Mouse (Mus musculus) olfactory bulb, adult 2 months (tissue): ENCODE results near the gene Tbata. TPM values are rescaled to one million over a fixed set of nuclear protein-coding genes. Genes with fewer than 3 reads are reported as not detected.

ENCODE experiments used
- H3K27ac ChIP-seq: fragments of 200-500 bp; 2 replicates; pipeline ENCODE4 v1.5.1; 2012; ENCODE audit warnings: low read depth, low read length; ENCODE audit not compliant: insufficient read depth
- H3K4me1 ChIP-seq: fragments of 200-500 bp; 2 replicates; pipeline ENCODE4 v1.6.1; 2012; ENCODE audit warnings: low read length; ENCODE audit not compliant: control insufficient read depth, insufficient read depth
- H3K4me3 ChIP-seq: fragments of 200-500 bp; 2 replicates; pipeline ENCODE4 v1.5.1; 2012; ENCODE audit warnings: mild to moderate bottlenecking, low read depth, low read length, moderate library complexity; ENCODE audit not compliant: insufficient read depth
- CTCF ChIP-seq: fragments of 200-500 bp; IDR thresholded peaks from 2 replicates; pipeline ENCODE4 v1.5.1; 2012; ENCODE audit warnings: low read depth, mild to moderate bottlenecking, low read length, moderate library complexity; ENCODE audit not compliant: insufficient read depth
- POLR2A ChIP-seq: fragments of 200-500 bp; IDR thresholded peaks from 2 replicates; pipeline ENCODE4 v1.6.1; 2012; ENCODE audit warnings: mild to moderate bottlenecking, low read depth, low read length, moderate library complexity; ENCODE audit not compliant: insufficient read depth
- WGBS: fragments of 180-500 bp; shearing (Covaris S2); methylation state at CpG from one replicate; pipeline ENCODE4 v1.1.7; 2018; 5-methylcytosine and 5-hydroxymethylcytosine counted together
- polyA plus RNA-seq: library from polyadenylated mRNA; stranded (reverse); fragments of >200 nt; gene quantifications from 2 replicates; pipeline ENCODE4 v1.2.4, GENCODE M21; 2012; ENCODE audit warnings: low replicate concordance; ENCODE audit not compliant: missing spikeins, insufficient read depth, insufficient read length

Gene Tbata
- polyA plus RNA-seq, 1 experiment: not detected

GRCm38 (mm10) chr10:61158594-61158993, 13.2 kb upstream of the Tbata start:
- Histone ChIP-seq H3K27ac (no peak overlapping the region), H3K4me1 (peaks cover 3% of the 10 kb centered on the region; the same call in 1 of the 2 replicates), H3K4me3 (no peak overlapping the region)
- TF ChIP-seq CTCF (no peak), POLR2A (no peak)
- WGBS: 88% methylated on average over 3 of the region's 3 CpGs

DNA sequence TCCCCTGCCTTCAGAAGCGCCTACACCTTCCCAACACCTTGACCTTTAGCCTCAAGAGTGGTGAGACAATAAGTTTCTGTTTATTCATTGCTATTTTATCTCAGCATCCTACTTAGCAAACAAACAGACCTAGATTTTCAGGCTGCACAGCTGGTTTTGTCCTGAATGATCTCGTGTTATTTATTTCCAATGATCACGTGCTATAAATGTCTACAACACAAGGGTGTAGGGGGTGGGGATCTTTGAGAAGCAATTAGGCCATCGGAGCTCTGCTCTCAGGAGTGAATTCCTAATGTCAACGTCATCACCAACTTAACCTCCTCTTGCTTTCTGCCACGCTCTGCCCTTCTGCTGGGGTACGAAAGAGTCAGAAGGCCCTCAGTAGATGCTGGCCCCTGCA, 11.7 kb upstream of the Tbata start:
- Histone ChIP-seq H3K4me3 (no peak overlapping the region), H3K4me1 (peaks cover 3% of the 10 kb centered on the region; the same call in 1 of the 2 replicates), H3K27ac (no peak overlapping the region)
- 66% methylated on average over 7 of the region's 7 CpGs for WGBS
- TF ChIP-seq CTCF (no peak), POLR2A (no peak)

DNA sequence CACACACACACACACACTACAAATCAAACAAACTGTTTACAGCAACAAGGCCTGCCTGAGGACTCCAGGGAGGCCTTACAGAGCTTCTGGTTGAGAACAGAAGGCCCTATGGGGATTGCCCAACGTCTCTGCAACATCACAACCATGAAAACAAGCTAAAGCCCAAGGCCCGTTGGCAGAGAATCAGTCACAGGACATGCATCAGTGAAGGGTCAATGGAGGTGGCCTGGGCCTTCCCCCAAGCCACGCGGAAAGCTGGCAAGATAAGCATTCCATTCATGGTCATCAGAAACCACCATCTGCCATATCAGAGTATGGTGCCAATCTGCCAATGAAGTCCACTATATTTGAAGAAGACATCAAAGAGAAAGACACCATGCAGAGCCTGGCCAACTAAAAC, 11.1 kb upstream of the Tbata start:
- H3K4me3 ChIP-seq: no peak overlapping the region
- no peak for TF ChIP-seq POLR2A
- no peak for TF ChIP-seq CTCF
- 86% methylated on average over 4 of the region's 4 CpGs for WGBS
- peaks cover 3% of the 10 kb centered on the region; the same call in 1 of the 2 replicates for H3K4me1 ChIP-seq
- H3K27ac ChIP-seq: no peak overlapping the region

- 85% methylated on average over 3 of the region's 3 CpGs for WGBS
- Histone ChIP-seq H3K4me1 (peaks cover 3% of the 10 kb centered on the region; the same call in 1 of the 2 replicates), H3K27ac (no peak overlapping the region), H3K4me3 (no peak overlapping the region)
- TF ChIP-seq CTCF: no peak
- TF ChIP-seq POLR2A: no peak
These were observed 9.4 kb upstream of the Tbata start for GRCm38 (mm10) chr10:61162366-61162765.

DNA sequence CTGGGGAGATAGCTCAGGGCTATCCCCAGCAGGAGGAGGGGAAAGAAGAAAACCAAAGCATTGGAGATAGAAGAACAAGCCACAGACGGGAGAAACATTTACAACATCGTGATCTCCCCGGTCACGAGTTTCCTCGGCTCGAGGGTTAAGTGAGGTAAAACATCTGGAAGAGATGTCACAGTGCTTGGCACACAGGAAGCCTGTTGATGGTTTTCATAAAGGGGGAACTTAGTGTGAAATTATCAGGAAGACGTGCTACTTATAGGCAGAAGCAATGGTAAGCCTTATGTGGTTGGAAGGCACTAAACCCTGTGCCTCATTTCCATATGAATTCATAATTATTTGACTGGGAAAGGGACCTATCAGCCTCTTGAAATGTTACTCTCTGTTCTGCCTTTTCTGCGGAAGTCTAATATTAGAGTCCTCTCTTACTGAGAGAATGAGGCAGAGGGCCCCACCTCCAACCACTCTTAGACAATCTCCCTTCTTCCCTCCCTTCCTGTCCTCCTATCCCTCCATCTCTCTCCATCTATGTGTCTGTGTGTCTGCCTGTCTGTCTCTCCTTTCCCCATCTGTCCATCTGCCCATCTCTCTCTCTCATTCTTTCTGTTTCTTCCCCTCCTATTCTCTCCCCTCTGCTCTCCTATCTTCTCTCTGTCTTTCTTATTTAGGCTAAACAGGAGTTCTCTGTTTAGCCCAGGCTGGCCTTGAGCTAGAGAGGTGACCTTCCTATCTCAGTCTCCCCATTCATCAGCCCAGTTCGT, 4.2 kb upstream of the Tbata start:
- Histone ChIP-seq H3K4me1 (no peaks in the 10 kb centered on the region), H3K4me3 (no peak overlapping the region), H3K27ac (no peak overlapping the region)
- no peak for TF ChIP-seq POLR2A
- no peak for TF ChIP-seq CTCF
- 47% methylated on average over 9 of the region's 9 CpGs for WGBS

DNA sequence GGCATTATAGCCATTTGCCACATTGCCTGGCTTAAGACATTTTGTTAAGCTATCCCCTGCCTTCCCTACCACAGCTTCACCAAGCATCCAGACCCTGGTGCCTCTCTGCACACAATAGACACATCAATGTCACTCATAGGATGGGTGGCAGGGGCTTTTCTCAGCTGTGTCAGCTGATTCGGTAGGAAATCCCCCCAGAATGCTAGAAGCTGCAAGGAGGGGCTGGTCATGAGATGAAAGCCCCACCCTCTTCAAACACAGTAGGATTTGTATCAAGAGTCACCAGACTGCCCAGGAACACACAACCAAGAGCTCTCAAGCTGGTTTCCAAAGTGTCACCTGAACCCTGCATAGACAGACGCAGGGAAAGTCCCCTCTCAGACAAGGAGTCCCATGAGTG, 3.4 kb upstream of the Tbata start:
- 67% methylated on average over 2 of the region's 2 CpGs for WGBS
- Histone ChIP-seq H3K27ac (no peak overlapping the region), H3K4me1 (no peaks in the 10 kb centered on the region), H3K4me3 (no peak overlapping the region)
- no peak for TF ChIP-seq POLR2A
- no peak for TF ChIP-seq CTCF

DNA sequence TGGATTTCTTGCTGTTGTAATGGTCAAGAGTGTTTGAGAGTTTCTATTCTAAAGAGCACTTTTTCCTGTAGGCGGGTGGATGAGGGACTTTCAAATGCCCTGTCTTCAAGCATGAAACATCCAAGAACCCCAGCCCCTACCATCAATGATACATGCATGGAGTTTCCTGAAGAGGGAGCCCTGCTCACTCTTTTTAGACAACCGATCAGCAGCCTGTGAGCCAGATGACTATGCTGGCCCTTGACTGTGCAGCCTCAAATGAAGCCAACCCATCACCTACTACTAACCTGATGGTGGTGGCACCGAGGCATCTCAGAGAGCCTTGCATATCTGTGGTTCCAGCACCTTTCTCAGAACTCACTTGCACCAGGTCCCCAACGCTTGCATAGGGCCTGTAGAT, 742 bp downstream of the Tbata start:
- WGBS: 89% methylated on average over 4 of the region's 4 CpGs

GRCm38 (mm10) chr10:61174711-61175441, 3.1 kb downstream of the Tbata start:
- 51% methylated on average over 13 of the region's 13 CpGs for WGBS
- Histone ChIP-seq H3K4me3 (no peak overlapping the region), H3K4me1 (peaks cover 5% of the 10 kb centered on the region), H3K27ac (no peak overlapping the region)
- TF ChIP-seq CTCF (no peak), POLR2A (no peak)

More for the DNA sequence above, 742 bp downstream of the Tbata start:
- H3K27ac ChIP-seq: no peak overlapping the region
- no peak overlapping the region for H3K4me3 ChIP-seq
- H3K4me1 ChIP-seq: peaks cover 5% of the 10 kb centered on the region
- TF ChIP-seq CTCF (no peak), POLR2A (no peak)
